Mouse (Mus musculus) mouse embryonic stem cell (cell line): ENCODE data around the gene Xdh.
"Not testable (repeated sequence)": the region's sequence is repeated elsewhere in the genome, so short reads cannot be mapped to it uniquely, and the experiment has no call there.

Source experiments
- in situ Hi-C, 2 experiments: fragments of 300-500 bp; cut with MboI; formaldehyde crosslinking; loops; 1 replicate in 1 of 2; 3 replicates in 1 of 2; pipeline ENCODE4 v1.14.3; 2019 to 2020; ENCODE audit warnings: low sequenced_read_pairs in 2 of 2, low pct_unique_long_range_greater_than_20kb in 1 of 2, mixed read lengths in 1 of 2; ENCODE audit not compliant: unreplicated experiment in 1 of 2

The Xdh gene

GRCm38 (mm10) chr17:73839876-73840275 is 110.1 kb downstream of the Xdh start:
- in situ Hi-C loops, result not testable (repeated sequence)

DNA sequence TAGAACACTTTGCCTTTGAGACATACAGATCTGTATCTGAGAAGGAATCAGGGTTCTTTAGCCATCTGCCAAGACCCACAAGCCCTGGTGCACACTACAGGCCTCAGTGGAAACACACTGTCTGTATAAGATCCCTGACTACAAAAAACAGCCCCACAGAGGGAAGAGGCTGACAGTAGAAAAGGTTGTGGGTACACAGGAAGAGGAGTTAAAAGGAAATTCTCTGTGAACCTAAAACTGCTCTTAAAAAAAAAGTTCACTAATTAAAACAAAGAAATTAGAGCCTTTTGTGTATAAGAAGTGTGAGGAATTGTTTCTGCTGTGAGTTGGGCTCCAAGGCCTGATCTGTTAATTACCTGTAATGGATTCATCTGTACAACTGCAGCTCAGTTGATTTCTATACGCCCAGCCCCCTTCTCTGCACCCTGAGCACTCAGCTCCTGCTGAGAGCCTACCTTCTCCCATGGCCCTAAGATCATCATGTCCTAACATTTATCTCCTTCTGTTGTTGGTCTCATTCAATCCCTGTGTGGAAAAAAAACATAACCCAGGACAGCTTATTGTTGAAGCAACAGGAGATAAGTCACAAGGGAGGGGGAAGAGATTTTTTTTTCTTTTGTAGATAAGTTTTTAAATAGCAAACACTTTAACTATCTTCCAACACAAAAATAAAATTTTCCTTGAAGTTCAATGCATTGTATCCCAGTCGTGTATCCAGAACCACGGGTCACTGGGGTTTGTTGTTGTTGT is 110.7 kb downstream of the Xdh start:
- in situ Hi-C loops, result no loop called here

DNA sequence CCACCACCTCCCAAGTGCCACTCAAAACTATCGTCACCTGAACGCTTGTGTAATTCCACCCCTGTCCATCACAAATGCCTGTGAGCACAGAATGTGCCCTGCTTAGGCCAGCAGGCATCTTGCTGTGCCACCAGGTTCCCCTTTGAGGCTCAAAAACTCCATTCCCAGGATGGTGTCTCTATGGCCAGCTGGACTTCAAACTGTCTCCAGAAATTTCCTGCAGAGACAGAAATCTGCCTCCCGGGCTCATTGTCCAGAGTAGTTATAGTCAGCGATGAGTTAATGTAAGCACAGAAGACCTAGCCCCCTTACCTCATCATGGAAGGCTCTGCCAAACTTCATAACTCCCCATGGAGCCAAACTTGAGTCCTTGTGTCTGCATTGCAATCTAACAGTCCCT is 112.8 kb downstream of the Xdh start:
- in situ Hi-C loops, result no loop called here

DNA sequence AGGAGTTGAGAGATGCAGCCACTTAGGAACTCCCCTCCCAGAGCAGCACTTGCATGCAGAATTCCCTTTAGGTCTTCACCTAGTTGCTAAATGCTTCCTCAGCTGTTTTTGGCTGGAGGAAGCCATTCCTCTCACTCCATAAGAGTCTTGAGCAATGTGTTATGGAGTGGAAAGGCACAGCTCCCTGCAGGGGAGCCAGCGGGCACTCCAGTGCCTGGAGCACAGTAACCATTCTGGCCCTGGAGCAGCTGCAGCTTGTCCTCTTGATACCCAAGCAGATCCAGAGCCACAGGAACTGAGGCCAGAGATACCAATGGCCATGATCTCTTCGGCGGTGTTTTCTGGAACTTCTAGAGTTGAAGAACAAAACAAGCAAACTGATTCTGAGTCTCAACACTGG is 113.4 kb downstream of the Xdh start:
- in situ Hi-C loops, result no loop called here
